Mouse (Mus musculus) erythroid progenitor cell, adult 5-6 weeks (primary cell): ENCODE data around the gene Pemt. TPM values are rescaled to one million over a fixed set of nuclear protein-coding genes. Genes with fewer than 3 reads are reported as not detected.

Experiments
- total RNA-seq, 2 experiments: library from RNA; stranded (forward) in 1 of 2; stranded (reverse) in 1 of 2; fragments of 150-400 nt in 1 of 2; fragments of 186-747, 209-891 nt in 1 of 2; gene quantifications; 2 replicates each; pipeline versions ENCODE4 v1.2.3 to v1.2.4; 2015 to 2017; ENCODE audit warnings: low replicate concordance in 2 of 2

Pemt gene
- total RNA-seq, 2 experiments from 2014 or later, result not detected

Other genes starting within 250 kb of the Pemt start
- gene Flcn, start 236.5 kb downstream of the Pemt start, total RNA-seq (2015; ENCODE audit: low replicate concordance), result 2.1 and 5.0 TPM in 2 replicates
- 2.3 and 5.4 TPM in 2 replicates for gene Flcn, start 236.5 kb downstream of the Pemt start, total RNA-seq (2017; ENCODE audit: low replicate concordance)
- gene Nt5m, start 207.0 kb downstream of the Pemt start, total RNA-seq (2015; ENCODE audit: low replicate concordance), result 2.9 and 7.9 TPM in 2 replicates
- 2.1 and 2.5 TPM in 2 replicates for gene Nt5m, start 207.0 kb downstream of the Pemt start, total RNA-seq (2017; ENCODE audit: low replicate concordance)
- 57.4 and 74.6 TPM in 2 replicates for gene Cops3, start 206.7 kb downstream of the Pemt start, total RNA-seq (2015; ENCODE audit: low replicate concordance)
- gene Cops3, start 206.7 kb downstream of the Pemt start, total RNA-seq (2017; ENCODE audit: low replicate concordance), result 40.9 and 42.7 TPM in 2 replicates
- 12.2 and 13.3 TPM in 2 replicates for gene Med9, start 98.3 kb downstream of the Pemt start, total RNA-seq (2015; ENCODE audit: low replicate concordance)
- 9.6 and 13.5 TPM in 2 replicates for gene Med9, start 98.3 kb downstream of the Pemt start, total RNA-seq (2017; ENCODE audit: low replicate concordance)
- gene Rasd1, start 81.5 kb downstream of the Pemt start, total RNA-seq (2015; ENCODE audit: low replicate concordance), result not detected in 2 replicates
- gene Rasd1, start 81.5 kb downstream of the Pemt start, total RNA-seq (2017; ENCODE audit: low replicate concordance), result not detected in 2 replicates
- 5.8 and 7.1 TPM in 2 replicates for gene Rai1, start 58.5 kb upstream of the Pemt start, total RNA-seq (2015; ENCODE audit: low replicate concordance)
- 0.77 and 3.0 TPM in 2 replicates for gene Rai1, start 58.5 kb upstream of the Pemt start, total RNA-seq (2017; ENCODE audit: low replicate concordance)
- gene Srebf1, start 176.1 kb upstream of the Pemt start, total RNA-seq (2015; ENCODE audit: low replicate concordance), result 6.3 and 10.8 TPM in 2 replicates
- gene Srebf1, start 176.1 kb upstream of the Pemt start, total RNA-seq (2017; ENCODE audit: low replicate concordance), result 10.7 and 34.9 TPM in 2 replicates